Mouse (Mus musculus): ENCODE data around the gene Ckap2. TPM values are rescaled to one million over a fixed set of nuclear protein-coding genes. Genes with fewer than 3 reads are reported as not detected.
A peak's percentile ranks its signal among the peaks of the same experiment; 100 is the strongest.

Ckap2 gene
- total RNA-seq (2014; fragmentation: Nextera tagmentation) (28.2 and 63.9 TPM in 2 replicates), total RNA-seq (2017) (40.3 and 45.4 TPM in 2 replicates), polyA plus RNA-seq (2012) (8.9 TPM in 2 replicates)

- H3K9me3 ChIP-seq (replicated peaks) = no peaks in the 10 kb centered on the region
Observed at GRCm38 (mm10) chr8:22185431-22186397, at the start of gene Ckap2. Gene Ckap2, minus strand, starts transcription at chr8:22185819.

GRCm38 (mm10) chr8:22228621-22229020 lies 43.0 kb upstream of the Ckap2 start:
- H3K27me3 ChIP-seq (ENCODE audit: insufficient read depth, low read length) = peaks cover 38% of the 10 kb centered on the region
- peaks cover under 1% of the 10 kb centered on the region for H3K36me3 ChIP-seq (replicated peaks)
- peaks cover 9% of the 10 kb centered on the region for H3K4me1 ChIP-seq (ENCODE audit: insufficient read depth, low read depth, low read length)
- no peak for TF ChIP-seq TAL1 (conservative IDR thresholded peaks at IDR 0.05; ENCODE audit: low read depth, low read length)
- no peak for TF ChIP-seq GATA2 (IDR thresholded peaks at IDR 0.05; ENCODE audit: borderline replicate concordance, low read depth, low read length)
- TF ChIP-seq GATA1 (IDR thresholded peaks at IDR 0.05; ENCODE audit: borderline replicate concordance, low read length) = no peak
- no peaks in the 10 kb centered on the region for H3K9me3 ChIP-seq (replicated peaks)
- DNase-seq (ENCODE audit: low spot score) (no peak), ATAC-seq (ENCODE audit: extremely low read depth, insufficient number of reproducible peaks, low FRiP score, poor library complexity, severe bottlenecking) (no peak)
- no peak overlapping the region for H3K4me3 ChIP-seq (ENCODE audit: low read depth, low read length)

More at GRCm38 (mm10) chr8:22185431-22186397, at the start of gene Ckap2:
- TF ChIP-seq GATA2 (IDR thresholded peaks at IDR 0.05; ENCODE audit: borderline replicate concordance, low read depth, low read length) (no peak), GATA1 (IDR thresholded peaks at IDR 0.05; ENCODE audit: borderline replicate concordance, low read length) (no peak), CTCF (IDR thresholded peaks at IDR 0.05; ENCODE audit: low read depth, low read length) (no peak), POLR2AphosphoS5 (IDR thresholded peaks at IDR 0.05; ENCODE audit: insufficient replicate concordance, low read depth, low read length) (no peak), TAL1 (conservative IDR thresholded peaks at IDR 0.05; ENCODE audit: low read depth, low read length) (no peak)
- peak within 1 kb of the TSS; percentile 84 for H3K4me3 ChIP-seq (ENCODE audit: low read depth, low read length)
- DNase-seq (ENCODE audit: low spot score) (peak; percentile 78), ATAC-seq (ENCODE audit: extremely low read depth, insufficient number of reproducible peaks, low FRiP score, poor library complexity, severe bottlenecking) (peak; percentile 86)
- peaks cover 30% of the 10 kb centered on the region for H3K4me1 ChIP-seq (ENCODE audit: insufficient read depth, low read depth, low read length)
- peaks cover 5% of the 10 kb centered on the region; the same call in 1 of the 2 replicates for H3K27me3 ChIP-seq (ENCODE audit: insufficient read depth, low read length)
- peaks cover 18% of the 10 kb centered on the region for H3K36me3 ChIP-seq (replicated peaks)

- ATAC-seq (ENCODE audit: extremely low read depth, insufficient number of reproducible peaks, low FRiP score, poor library complexity, severe bottlenecking) (no peak), DNase-seq (ENCODE audit: low spot score) (no peak)
- Histone ChIP-seq H3K9me3 (replicated peaks) (no peaks in the 10 kb centered on the region), H3K4me3 (ENCODE audit: low read depth, low read length) (peak within 1 kb of the TSS; percentile 65), H3K4me1 (ENCODE audit: insufficient read depth, low read depth, low read length) (peaks cover 9% of the 10 kb centered on the region), H3K27me3 (ENCODE audit: insufficient read depth, low read length) (peaks cover 35% of the 10 kb centered on the region), H3K36me3 (replicated peaks) (peaks cover 11% of the 10 kb centered on the region)
- TF ChIP-seq GATA1 (IDR thresholded peaks at IDR 0.05; ENCODE audit: borderline replicate concordance, low read length) = no peak
- no peak for TF ChIP-seq TAL1 (conservative IDR thresholded peaks at IDR 0.05; ENCODE audit: low read depth, low read length)
- no peak for TF ChIP-seq CTCF (IDR thresholded peaks at IDR 0.05; ENCODE audit: low read depth, low read length)
- TF ChIP-seq POLR2AphosphoS5 (IDR thresholded peaks at IDR 0.05; ENCODE audit: insufficient replicate concordance, low read depth, low read length) = no peak
- no peak for TF ChIP-seq GATA2 (IDR thresholded peaks at IDR 0.05; ENCODE audit: borderline replicate concordance, low read depth, low read length)
Observed at GRCm38 (mm10) chr8:22227061-22227877, 41.6 kb upstream of the Ckap2 start, which contains the start of gene Thsd1. Gene Thsd1, plus strand, starts transcription at chr8:22227313.

- ATAC-seq (ENCODE audit: extremely low read depth, insufficient number of reproducible peaks, low FRiP score, poor library complexity, severe bottlenecking) = no peak
- Histone ChIP-seq H3K36me3 (replicated peaks) (peaks cover 15% of the 10 kb centered on the region), H3K9me3 (replicated peaks) (no peaks in the 10 kb centered on the region), H3K27me3 (ENCODE audit: insufficient read depth, low read length) (peaks cover 32% of the 10 kb centered on the region), H3K4me1 (ENCODE audit: insufficient read depth, low read depth, low read length) (peaks cover 9% of the 10 kb centered on the region), H3K4me3 (ENCODE audit: low read depth, low read length) (no peak overlapping the region)
- no peak for TF ChIP-seq GATA1 (IDR thresholded peaks at IDR 0.05; ENCODE audit: borderline replicate concordance, low read length)
- TF ChIP-seq TAL1 (conservative IDR thresholded peaks at IDR 0.05; ENCODE audit: low read depth, low read length) = no peak
- TF ChIP-seq POLR2AphosphoS5 (IDR thresholded peaks at IDR 0.05; ENCODE audit: insufficient replicate concordance, low read depth, low read length) = no peak
- no peak for TF ChIP-seq GATA2 (IDR thresholded peaks at IDR 0.05; ENCODE audit: borderline replicate concordance, low read depth, low read length)
- no peak for TF ChIP-seq CTCF (IDR thresholded peaks at IDR 0.05; ENCODE audit: low read depth, low read length)
- DNase-seq (ENCODE audit: low spot score) = no peak
Observed at GRCm38 (mm10) chr8:22226361-22226760, 40.7 kb upstream of the Ckap2 start.

- ATAC-seq (ENCODE audit: extremely low read depth, insufficient number of reproducible peaks, low FRiP score, poor library complexity, severe bottlenecking) (no peak), DNase-seq (ENCODE audit: low spot score) (no peak)
- Histone ChIP-seq H3K27me3 (ENCODE audit: insufficient read depth, low read length) (no peaks in the 10 kb centered on the region), H3K4me3 (ENCODE audit: low read depth, low read length) (no peak overlapping the region), H3K4me1 (ENCODE audit: insufficient read depth, low read depth, low read length) (peaks cover 8% of the 10 kb centered on the region), H3K9me3 (replicated peaks) (no peaks in the 10 kb centered on the region), H3K36me3 (replicated peaks) (peaks cover 73% of the 10 kb centered on the region)
- TF ChIP-seq GATA1 (IDR thresholded peaks at IDR 0.05; ENCODE audit: borderline replicate concordance, low read length) (no peak), POLR2AphosphoS5 (IDR thresholded peaks at IDR 0.05; ENCODE audit: insufficient replicate concordance, low read depth, low read length) (no peak), TAL1 (conservative IDR thresholded peaks at IDR 0.05; ENCODE audit: low read depth, low read length) (no peak), CTCF (IDR thresholded peaks at IDR 0.05; ENCODE audit: low read depth, low read length) (no peak), GATA2 (IDR thresholded peaks at IDR 0.05; ENCODE audit: borderline replicate concordance, low read depth, low read length) (no peak)
Observed at GRCm38 (mm10) chr8:22214826-22215225, 29.2 kb upstream of the Ckap2 start.
